Mouse (Mus musculus): ENCODE results near the gene Polk. TPM values are rescaled to one million over a fixed set of nuclear protein-coding genes. Genes with fewer than 3 reads are reported as not detected.

Gene Polk
- total RNA-seq, 2 experiments from 2014 or later: 9.9 to 11.5 TPM

GRCm38 (mm10) chr13:96530064-96530463 lies 12.3 kb downstream of the Polk start:
- ATAC-seq (replicated peaks; ENCODE audit: poor library complexity, severe bottlenecking): no peak

- ATAC-seq (replicated peaks; ENCODE audit: poor library complexity, severe bottlenecking): no peak
Measured at GRCm38 (mm10) chr13:96529542-96529941, 12.8 kb downstream of the Polk start.

- no peak for ATAC-seq (replicated peaks; ENCODE audit: poor library complexity, severe bottlenecking)
Measured at GRCm38 (mm10) chr13:96528776-96529175, 13.6 kb downstream of the Polk start.

- ATAC-seq (replicated peaks; ENCODE audit: poor library complexity, severe bottlenecking): peak; percentile 86
Measured at GRCm38 (mm10) chr13:96527856-96528255, 14.5 kb downstream of the Polk start.

GRCm38 (mm10) chr13:96527022-96527421 lies 15.4 kb downstream of the Polk start:
- no peak for ATAC-seq (replicated peaks; ENCODE audit: poor library complexity, severe bottlenecking)

GRCm38 (mm10) chr13:96521294-96521693 lies 21.1 kb downstream of the Polk start:
- ATAC-seq (replicated peaks; ENCODE audit: poor library complexity, severe bottlenecking): peak; percentile 59; the same call in 1 of the 2 replicates

- no peak for ATAC-seq (replicated peaks; ENCODE audit: poor library complexity, severe bottlenecking)
Measured at GRCm38 (mm10) chr13:96517335-96517734, 25.0 kb downstream of the Polk start.

- peak; percentile 33; the same call in 1 of the 2 replicates for ATAC-seq (replicated peaks; ENCODE audit: poor library complexity, severe bottlenecking)
Measured at GRCm38 (mm10) chr13:96516249-96516648, 26.1 kb downstream of the Polk start.

GRCm38 (mm10) chr13:96514154-96514942 lies 28.0 kb downstream of the Polk start:
- no peak for ATAC-seq (replicated peaks; ENCODE audit: poor library complexity, severe bottlenecking)

GRCm38 (mm10) chr13:96511893-96512292 lies 30.5 kb downstream of the Polk start:
- no peak for ATAC-seq (replicated peaks; ENCODE audit: poor library complexity, severe bottlenecking)

- no peak for ATAC-seq (replicated peaks; ENCODE audit: poor library complexity, severe bottlenecking)
Measured at GRCm38 (mm10) chr13:96511262-96511661, 31.1 kb downstream of the Polk start.

- peak; percentile 85 for ATAC-seq (replicated peaks; ENCODE audit: poor library complexity, severe bottlenecking)
Measured at GRCm38 (mm10) chr13:96510635-96511034, 31.7 kb downstream of the Polk start.

- ATAC-seq (replicated peaks; ENCODE audit: poor library complexity, severe bottlenecking): no peak
Measured at GRCm38 (mm10) chr13:96507541-96507940, 34.8 kb downstream of the Polk start.

GRCm38 (mm10) chr13:96506313-96506712 lies 36.1 kb downstream of the Polk start:
- ATAC-seq (replicated peaks; ENCODE audit: poor library complexity, severe bottlenecking): no peak

GRCm38 (mm10) chr13:96505661-96506060 lies 36.7 kb downstream of the Polk start:
- ATAC-seq (replicated peaks; ENCODE audit: poor library complexity, severe bottlenecking): no peak

- no peak for ATAC-seq (replicated peaks; ENCODE audit: poor library complexity, severe bottlenecking)
Measured at GRCm38 (mm10) chr13:96499891-96500290, 42.5 kb downstream of the Polk start.

- ATAC-seq (replicated peaks; ENCODE audit: poor library complexity, severe bottlenecking): peak; percentile 68
Measured at GRCm38 (mm10) chr13:96496630-96497029, 45.7 kb downstream of the Polk start.

GRCm38 (mm10) chr13:96490433-96490832 lies 51.9 kb downstream of the Polk start, which contains the start of gene Gm17622:
Gene Gm17622 (plus strand): TSS chr13:96490733.
- ATAC-seq (replicated peaks; ENCODE audit: poor library complexity, severe bottlenecking): no peak

- ATAC-seq (replicated peaks; ENCODE audit: poor library complexity, severe bottlenecking): no peak
Measured at GRCm38 (mm10) chr13:96487968-96488367, 54.4 kb downstream of the Polk start.

GRCm38 (mm10) chr13:96487230-96487629 lies 55.1 kb downstream of the Polk start:
- no peak for ATAC-seq (replicated peaks; ENCODE audit: poor library complexity, severe bottlenecking)

- ATAC-seq (replicated peaks; ENCODE audit: poor library complexity, severe bottlenecking): no peak
Measured at GRCm38 (mm10) chr13:96478991-96479390, 63.4 kb downstream of the Polk start.

GRCm38 (mm10) chr13:96477226-96477625 lies 65.2 kb downstream of the Polk start:
- ATAC-seq (replicated peaks; ENCODE audit: poor library complexity, severe bottlenecking): no peak

All from granulocyte monocyte progenitor cell, adult 5-6 weeks (primary cell).